8 mouse cellular contexts compared by ENCODE assay signal in the genomic region with DNA sequence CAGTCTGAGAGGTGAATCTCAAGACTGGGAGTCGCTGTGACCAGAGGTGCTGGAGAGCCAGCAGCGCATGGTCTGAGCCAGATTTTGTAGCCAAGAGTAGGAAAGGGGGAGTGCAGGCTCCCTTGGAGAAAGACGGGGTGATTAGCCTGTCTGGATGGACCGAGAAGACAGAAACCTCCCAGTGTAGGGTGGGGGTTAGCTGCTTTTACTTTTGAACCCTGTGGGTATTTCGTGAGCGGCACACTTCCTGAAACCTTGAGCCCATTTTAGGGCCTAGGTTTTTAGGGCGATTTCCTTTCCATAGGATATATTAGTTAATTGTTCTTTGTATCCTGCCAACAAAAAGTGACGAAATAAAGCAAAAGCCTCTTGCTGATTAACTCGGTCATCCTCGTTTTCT. TPM values are rescaled to one million over a fixed set of nuclear protein-coding genes. Genes with fewer than 3 reads are reported as not detected.
DNase-seq lines count a peak whose midpoint lies in the region; ATAC-seq and TF ChIP-seq lines count a peak whose summit lies in the region.

No protein-coding gene starts in this region.

- peaks cover 14% of the 10 kb centered on the region for H3K4me1 ChIP-seq in limb, embryonic 11.5 days (ENCODE audit: control insufficient read depth, insufficient read depth, low read length)
- peaks cover 20% of the 10 kb centered on the region for H3K4me1 ChIP-seq in midbrain, embryonic 14.5 days (ENCODE audit: control insufficient read depth, insufficient read depth, low read length)

- no peaks in the 10 kb centered on the region for H3K9me3 ChIP-seq in limb, embryonic 11.5 days (ENCODE audit: control insufficient read depth, low read length)
- H3K9me3 ChIP-seq in midbrain, embryonic 14.5 days (ENCODE audit: control insufficient read depth, low read length): no peaks in the 10 kb centered on the region

- H3K9ac ChIP-seq in limb, embryonic 11.5 days (ENCODE audit: low read length): peak overlapping the region; percentile 49
- H3K9ac ChIP-seq in midbrain, embryonic 14.5 days (replicated peaks; ENCODE audit: low read length): peak overlapping the region; percentile 66

- DNase-seq in kidney, adult 11 months: peak; percentile 16
- DNase-seq in kidney, postnatal 10 days: no peak
- peak; percentile 31 for DNase-seq in brain, embryonic 14.5 days (ENCODE audit: low read depth)
- DNase-seq in heart, adult 9 months (ENCODE audit: low spot score in 2 of 2): peak; percentile 25 to 26
- DNase-seq in limb, embryonic 11.5 days (ENCODE audit: low spot score): peak; percentile 34
- peak; percentile 24 for DNase-seq in midbrain, embryonic 14.5 days
- DNase-seq in spleen, postnatal 4 days (ENCODE audit: low spot score in 2 of 2): no peak
- DNase-seq in thymus, postnatal 10 days (ENCODE audit: low spot score in 2 of 2): no peak

- H3K27ac ChIP-seq in limb, embryonic 11.5 days (replicated peaks; ENCODE audit: low read depth, low read length): no peak overlapping the region
- peak overlapping the region; percentile 70; the same call in 1 of the 2 replicates for H3K27ac ChIP-seq in midbrain, embryonic 14.5 days (replicated peaks; ENCODE audit: low read depth, low read length)

- H3K36me3 ChIP-seq in limb, embryonic 11.5 days (ENCODE audit: control insufficient read depth, insufficient read depth, low read length): no peaks in the 10 kb centered on the region
- H3K36me3 ChIP-seq in midbrain, embryonic 14.5 days (ENCODE audit: control insufficient read depth, insufficient read depth, low read length): no peaks in the 10 kb centered on the region

- peak overlapping the region; percentile 66 for H3K4me3 ChIP-seq in limb, embryonic 11.5 days (ENCODE audit: low read depth, low read length)
- peak overlapping the region; percentile 68 for H3K4me3 ChIP-seq in midbrain, embryonic 14.5 days (replicated peaks; ENCODE audit: low read depth, low read length)

- H3K27me3 ChIP-seq in limb, embryonic 11.5 days (ENCODE audit: control insufficient read depth, insufficient read depth, low read length): no peaks in the 10 kb centered on the region
- H3K27me3 ChIP-seq in midbrain, embryonic 14.5 days (ENCODE audit: control insufficient read depth, insufficient read depth, low read length): no peaks in the 10 kb centered on the region

- ATAC-seq in limb, embryonic 11.5 days (ENCODE audit: insufficient number of reproducible peaks, low FRiP score, low TSS enrichment, low read depth): no peak
- ATAC-seq in midbrain, embryonic 14.5 days (ENCODE audit: low FRiP score, low TSS enrichment): no peak

- WGBS in limb, embryonic 11.5 days: 13% methylated on average over 10 of the region's 10 CpGs
- 7% methylated on average over 10 of the region's 10 CpGs for WGBS in midbrain, embryonic 14.5 days

- peak overlapping the region; percentile 48 for H3K4me2 ChIP-seq in limb, embryonic 11.5 days (ENCODE audit: low read depth, severe bottlenecking)
- H3K4me2 ChIP-seq in midbrain, embryonic 14.5 days (ENCODE audit: low read length): peak overlapping the region; percentile 81

- no peak for TF ChIP-seq CTCF in brain, embryonic 14.5 days (IDR thresholded peaks at IDR 0.05; ENCODE audit: borderline replicate concordance, extremely low read depth, insufficient read depth, insufficient read length)

- no peak for TF ChIP-seq POLR2A in brain, embryonic 14.5 days (IDR thresholded peaks at IDR 0.05; ENCODE audit: borderline replicate concordance, extremely low read depth, insufficient read depth, insufficient read length, poor library complexity, severe bottlenecking)

RNA-seq across cellular contexts. Expression of gene Slc19a2, which starts 0.9 kb away (rescaled TPM):
- polyA plus RNA-seq in brain, embryonic 14.5 days (2012; rRNA removed): 8.3 and 8.5 TPM in 2 replicates
- polyA plus RNA-seq in limb, embryonic 11.5 days (2014; fragmentation: Nextera tagmentation; extraction: Ambion mirVana): 8.5 and 10.2 TPM in 2 replicates
- 5.9 and 8.0 TPM in 2 replicates for polyA plus RNA-seq in midbrain, embryonic 14.5 days (2014; fragmentation: Nextera tagmentation; extraction: Ambion mirVana)

RNA-seq across cellular contexts. Expression of gene Ccdc181, which starts 27.4 kb away (rescaled TPM):
- 8.9 and 13.0 TPM in 2 replicates for polyA plus RNA-seq in brain, embryonic 14.5 days (2012; rRNA removed)
- 8.7 and 10.2 TPM in 2 replicates for polyA plus RNA-seq in limb, embryonic 11.5 days (2014; fragmentation: Nextera tagmentation; extraction: Ambion mirVana)
- polyA plus RNA-seq in midbrain, embryonic 14.5 days (2014; fragmentation: Nextera tagmentation; extraction: Ambion mirVana): 19.9 and 25.4 TPM in 2 replicates

RNA-seq across cellular contexts. Expression of gene Nme7, which starts 56.0 kb away (rescaled TPM):
- 18.4 and 19.2 TPM in 2 replicates for polyA plus RNA-seq in brain, embryonic 14.5 days (2012; rRNA removed)
- 44.5 and 46.8 TPM in 2 replicates for polyA plus RNA-seq in limb, embryonic 11.5 days (2014; fragmentation: Nextera tagmentation; extraction: Ambion mirVana)
- 27.7 and 29.4 TPM in 2 replicates for polyA plus RNA-seq in midbrain, embryonic 14.5 days (2014; fragmentation: Nextera tagmentation; extraction: Ambion mirVana)

RNA-seq across cellular contexts. Expression of gene Blzf1, which starts 59.3 kb away (rescaled TPM):
- 10.7 and 12.3 TPM in 2 replicates for polyA plus RNA-seq in brain, embryonic 14.5 days (2012; rRNA removed)
- 24.0 and 25.1 TPM in 2 replicates for polyA plus RNA-seq in limb, embryonic 11.5 days (2014; fragmentation: Nextera tagmentation; extraction: Ambion mirVana)
- 28.3 and 28.9 TPM in 2 replicates for polyA plus RNA-seq in midbrain, embryonic 14.5 days (2014; fragmentation: Nextera tagmentation; extraction: Ambion mirVana)

Comparison
In these comparisons a context has a peak if more than half of its experiments do, and no peak if none do; other contexts are left out.
1. DNase-seq: peak in kidney, adult 11 months (single experiment), brain, embryonic 14.5 days (single experiment), heart, adult 9 months (2 of 2), limb, embryonic 11.5 days (single experiment) and midbrain, embryonic 14.5 days (single experiment); none in kidney, postnatal 10 days (single experiment), spleen, postnatal 4 days (0 of 2) and thymus, postnatal 10 days (0 of 2).